Mouse (Mus musculus) spleen, postnatal 10 days (tissue): ENCODE measurements at regions not wholly inside any gene's neighbourhood (a gene's known extent, or its start where the extent isn't known, plus 50 kb on each side); places are given as distances from the start of the nearest gene placed in this dataset.
A peak's percentile ranks its signal among the peaks of the same experiment; 100 is the strongest.

Source experiments
- DNase-seq, 2 experiments: peaks; one replicate each; pipeline ENCODE4 v3.0.0; 2021 to 2022; ENCODE audit warnings: low spot score in 2 of 2

DNA sequence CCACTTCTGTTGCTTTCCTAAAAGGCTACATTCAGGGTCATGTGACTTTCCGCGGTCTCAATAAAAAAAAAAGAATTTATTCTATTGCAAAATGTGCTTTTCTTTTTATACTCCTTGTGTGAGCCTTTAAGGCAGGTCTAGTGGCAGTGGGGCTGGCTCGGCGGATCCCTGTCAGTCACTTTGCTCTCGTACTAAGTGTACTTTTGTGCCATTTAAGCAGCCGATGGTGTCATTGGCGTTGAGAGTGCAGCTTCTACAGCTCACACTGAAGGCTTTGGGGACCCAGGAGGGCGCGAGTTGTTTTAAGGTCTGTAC is 313.1 kb downstream of the Mtx2 start:
- DNase-seq: no peak

DNA sequence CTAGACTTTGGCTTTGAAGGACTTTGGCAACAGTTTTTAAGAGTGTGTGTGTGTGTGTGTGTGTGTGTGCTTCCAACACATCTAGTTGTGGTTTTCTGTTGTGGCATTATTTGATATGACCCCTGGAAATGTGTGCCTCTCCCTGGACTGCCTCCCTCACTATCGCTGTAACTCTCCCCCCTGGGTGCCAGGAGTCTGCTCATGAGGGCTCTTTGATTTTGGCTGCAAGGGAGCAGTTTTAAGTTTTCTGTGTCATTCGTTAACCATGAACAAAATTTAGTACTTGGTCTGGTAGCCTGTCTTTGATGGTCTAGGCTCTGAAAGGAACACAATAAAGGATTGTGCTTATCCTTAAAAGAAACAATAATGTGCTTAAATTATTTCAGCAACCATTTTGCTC is 313.9 kb downstream of the Mtx2 start:
- DNase-seq: no peak

GRCm38 (mm10) chr2:75142675-75143074 is 317.1 kb downstream of the Mtx2 start:
- no peak for DNase-seq

DNA sequence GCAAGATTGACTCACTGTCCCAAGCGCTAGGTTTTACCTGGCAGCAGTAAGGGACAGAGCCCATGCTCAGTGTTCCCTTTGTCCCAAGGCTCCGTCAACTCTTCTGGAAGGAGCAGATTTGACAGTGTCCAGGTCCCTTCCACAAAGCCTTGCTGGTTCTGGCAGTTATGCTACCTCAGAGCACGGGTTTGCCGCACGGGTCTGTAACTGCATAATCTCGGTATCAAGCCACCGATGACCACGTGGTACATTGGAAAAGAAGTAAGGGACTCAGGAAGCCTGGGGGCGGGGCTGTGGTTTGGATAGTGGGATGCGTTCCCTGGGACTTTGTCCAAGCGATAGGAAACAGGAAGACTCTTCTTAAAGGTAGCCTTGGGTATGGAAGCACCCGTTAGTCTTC is 319.3 kb downstream of the Mtx2 start:
- no peak for DNase-seq

DNA sequence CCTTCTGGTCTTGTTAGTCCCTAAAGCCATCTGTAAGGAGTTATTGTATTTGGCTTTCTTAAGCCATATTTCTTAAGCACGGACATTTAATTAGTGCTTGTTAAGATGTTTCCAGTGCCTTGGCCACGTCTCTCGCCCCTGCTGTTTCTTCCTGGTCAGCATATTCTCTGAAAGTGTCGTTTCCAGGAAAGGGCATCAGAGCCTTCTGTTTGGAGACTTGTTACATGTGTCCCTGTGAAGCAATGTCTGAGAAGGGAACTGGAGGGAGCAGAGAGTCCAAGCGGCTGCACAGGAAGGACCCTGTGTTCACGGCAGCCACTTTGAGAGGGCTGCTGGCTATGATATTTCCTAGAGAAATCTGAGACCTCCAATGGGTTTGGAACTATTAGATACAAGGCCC is 320.7 kb downstream of the Mtx2 start:
- DNase-seq: no peak

DNA sequence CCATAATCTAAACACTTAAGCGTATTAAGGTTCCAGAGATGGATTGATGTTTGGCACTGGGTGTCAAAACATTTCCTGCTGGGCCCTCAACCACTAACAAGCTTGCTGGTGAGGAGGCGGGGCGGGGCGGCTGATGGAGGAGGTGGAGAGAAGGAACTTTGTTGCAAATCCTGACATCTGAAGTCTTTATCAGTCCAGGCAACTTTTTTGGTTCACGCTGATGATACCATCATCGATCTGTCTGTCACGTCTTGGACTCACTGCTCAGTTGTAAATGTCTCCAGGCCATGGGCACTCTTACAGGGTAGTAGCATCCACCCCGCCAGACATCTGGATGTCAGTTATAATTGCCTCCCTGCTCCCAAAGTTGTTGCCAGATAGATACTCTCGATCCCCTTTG is 321.8 kb downstream of the Mtx2 start:
- DNase-seq: no peak

DNA sequence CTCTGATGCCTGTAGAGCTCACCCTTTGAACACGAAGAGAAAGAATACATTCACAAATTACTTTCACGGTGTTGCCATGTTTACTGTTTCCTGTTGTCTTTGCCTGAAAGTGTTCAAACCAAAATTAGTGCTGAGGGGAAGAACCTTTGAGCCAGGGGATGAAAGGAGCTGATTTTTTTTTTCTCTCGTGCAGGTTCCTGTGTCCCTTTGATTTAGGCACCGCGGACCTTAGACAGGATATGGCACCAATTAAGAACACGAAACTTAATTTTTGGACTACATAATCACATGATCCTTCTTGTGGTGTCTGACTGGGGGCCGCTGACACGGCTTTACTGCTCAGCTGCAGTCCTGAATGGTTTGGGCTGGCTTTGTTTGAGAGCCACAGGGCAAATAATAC is 322.4 kb downstream of the Mtx2 start:
- no peak for DNase-seq

DNA sequence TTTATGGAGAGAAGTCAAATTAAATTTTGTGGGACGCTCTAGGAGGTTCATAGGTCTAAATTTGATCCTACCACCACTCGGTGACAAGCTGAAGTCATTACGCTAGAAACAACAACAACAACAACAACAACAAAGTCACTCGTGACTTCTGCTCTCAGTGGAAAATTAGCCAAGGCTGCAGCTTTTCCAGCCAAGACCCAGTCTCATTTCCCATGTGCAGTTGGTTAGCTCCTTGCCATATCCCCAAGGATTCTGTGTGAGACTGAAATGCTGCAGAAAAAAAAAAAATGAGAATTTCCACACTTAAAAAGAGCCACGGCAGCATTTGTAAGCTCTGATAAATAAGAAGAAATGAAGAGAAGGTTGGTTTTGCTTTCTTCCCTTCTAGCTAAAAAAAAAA is 323.4 kb downstream of the Mtx2 start:
- no peak for DNase-seq

DNA sequence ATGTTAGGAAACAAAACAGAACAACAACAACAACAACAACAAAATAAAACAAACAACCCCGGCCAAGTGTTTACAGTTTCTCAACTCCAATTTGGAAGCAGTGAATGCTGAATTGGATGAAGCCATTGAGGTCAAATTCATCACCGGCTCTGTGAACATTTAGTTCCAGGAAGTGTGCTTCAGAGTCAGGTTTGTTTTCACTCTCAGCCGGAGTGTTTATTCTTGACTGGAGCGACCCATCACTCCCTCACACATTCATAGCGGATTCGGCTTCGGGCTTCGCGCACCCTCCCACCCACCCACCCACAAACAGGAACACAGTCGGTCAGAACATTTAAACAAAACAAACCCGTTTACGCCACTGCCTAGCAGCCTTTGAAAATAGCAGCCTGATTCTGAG is 324.0 kb downstream of the Mtx2 start:
- DNase-seq: no peak

DNA sequence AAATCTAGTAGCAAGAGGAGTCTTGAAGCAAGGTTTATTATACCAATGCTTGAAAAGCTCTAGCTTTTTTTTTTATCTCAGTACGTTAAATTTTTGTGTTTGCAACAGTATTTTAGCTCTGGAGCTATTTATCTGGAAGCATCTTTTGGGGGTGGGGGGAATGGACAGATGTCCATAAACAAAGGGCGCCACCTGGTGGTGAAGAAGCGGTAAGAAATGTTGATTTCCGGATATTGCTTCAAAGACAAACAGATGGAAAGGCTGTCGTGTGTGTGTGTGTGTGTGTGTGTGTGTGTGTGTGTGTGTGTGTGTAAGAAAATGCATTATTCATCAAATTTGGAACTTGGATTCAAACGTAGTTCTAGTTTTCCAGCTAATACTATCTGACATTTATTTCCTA is 325.4 kb downstream of the Mtx2 start:
- DNase-seq: peak in 1 of 2 experiments; percentile 69

- no peak for DNase-seq
Observed at GRCm38 (mm10) chr2:75151519-75151918, 325.9 kb downstream of the Mtx2 start.

DNA sequence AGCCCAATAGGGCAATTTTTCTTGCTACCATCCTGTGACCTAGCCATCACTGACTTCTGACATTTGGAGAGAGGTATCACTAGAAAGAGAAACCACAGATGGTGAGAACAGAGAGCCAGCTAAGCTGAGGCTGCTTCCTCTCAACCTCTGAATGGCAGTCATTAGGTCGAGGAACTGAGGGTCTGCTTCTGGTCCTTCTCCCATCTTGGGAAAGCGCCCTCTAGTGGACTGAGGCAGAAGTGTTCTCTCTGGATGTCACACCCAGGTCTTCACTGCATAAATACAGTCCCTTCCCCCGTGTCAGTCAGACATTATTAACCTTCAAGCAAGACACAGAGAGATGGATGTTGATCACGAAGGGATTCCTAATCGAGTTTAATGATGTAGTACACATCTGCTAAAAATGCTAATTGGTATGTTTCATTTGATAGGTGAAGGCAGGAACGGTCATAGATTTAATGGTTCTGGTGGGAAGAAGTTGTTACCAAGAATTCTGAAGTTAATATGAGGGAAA is 326.9 kb downstream of the Mtx2 start:
- peak in 1 of 2 experiments; percentile 64 for DNase-seq

- DNase-seq: no peak
Observed at GRCm38 (mm10) chr2:75154448-75154847, 328.8 kb downstream of the Mtx2 start.

- no peak for DNase-seq
Observed at GRCm38 (mm10) chr2:75158581-75158980, 333.0 kb downstream of the Mtx2 start.

DNA sequence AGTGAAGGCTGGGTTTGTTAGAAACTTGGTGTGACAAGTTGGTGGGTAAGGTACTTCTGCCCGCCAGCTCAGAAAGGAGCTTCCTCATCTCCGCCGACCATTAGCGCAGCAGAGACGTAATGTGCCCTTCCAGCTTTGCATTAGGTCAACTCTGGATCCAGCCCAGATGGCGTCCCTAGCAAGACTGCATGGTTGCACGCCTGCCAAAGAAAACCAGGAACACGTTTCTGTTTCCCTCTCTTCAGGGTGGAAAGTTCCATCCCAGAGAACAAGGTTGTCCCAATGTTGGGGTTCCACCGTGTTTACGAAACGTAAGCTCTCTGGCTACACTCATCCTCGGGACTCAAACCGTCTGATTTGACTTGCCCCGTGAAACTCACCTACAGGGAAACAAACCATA is 335.5 kb downstream of the Mtx2 start:
- DNase-seq: no peak

DNA sequence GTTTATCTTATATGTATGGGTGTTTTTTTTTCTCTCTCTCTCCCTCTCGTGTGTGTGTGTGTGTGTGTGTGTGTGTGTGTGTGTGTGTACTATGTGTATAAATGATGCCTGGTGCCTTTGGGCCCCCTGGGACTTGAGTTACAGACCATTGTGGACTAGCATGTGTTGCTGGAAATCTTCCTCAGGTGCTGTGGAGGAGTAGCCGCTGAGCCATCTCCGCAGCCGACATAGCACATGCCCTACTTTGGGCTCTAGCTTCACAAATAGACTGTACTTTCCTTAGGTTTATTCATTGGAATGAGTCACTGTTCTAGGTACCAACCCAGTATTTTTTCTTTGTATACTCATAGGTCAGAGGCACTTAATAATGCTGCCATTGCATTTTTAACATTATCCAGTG is 339.4 kb downstream of the Mtx2 start:
- no peak for DNase-seq

DNA sequence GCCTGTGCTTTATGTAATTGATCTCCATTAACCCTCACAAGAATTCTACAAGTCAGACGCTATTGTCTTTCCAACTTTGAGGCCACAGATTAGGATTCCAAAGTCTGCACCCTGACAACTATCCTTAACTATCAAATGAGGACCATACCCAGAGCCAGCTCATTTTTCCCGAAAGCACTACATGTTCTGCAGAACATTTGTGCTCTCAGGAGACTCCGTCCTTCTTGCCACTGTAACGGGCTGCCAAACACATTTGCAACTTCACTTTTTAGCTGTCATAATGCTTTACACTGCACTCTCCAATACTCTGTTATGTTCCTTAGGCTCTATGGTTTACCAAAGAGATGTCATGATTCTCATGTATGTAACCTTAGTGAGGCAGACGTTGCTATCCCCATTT is 350.7 kb downstream of the Mtx2 start:
- DNase-seq: no peak

- DNase-seq: no peak
Observed at GRCm38 (mm10) chr2:75183293-75183692, 357.7 kb downstream of the Mtx2 start.

DNA sequence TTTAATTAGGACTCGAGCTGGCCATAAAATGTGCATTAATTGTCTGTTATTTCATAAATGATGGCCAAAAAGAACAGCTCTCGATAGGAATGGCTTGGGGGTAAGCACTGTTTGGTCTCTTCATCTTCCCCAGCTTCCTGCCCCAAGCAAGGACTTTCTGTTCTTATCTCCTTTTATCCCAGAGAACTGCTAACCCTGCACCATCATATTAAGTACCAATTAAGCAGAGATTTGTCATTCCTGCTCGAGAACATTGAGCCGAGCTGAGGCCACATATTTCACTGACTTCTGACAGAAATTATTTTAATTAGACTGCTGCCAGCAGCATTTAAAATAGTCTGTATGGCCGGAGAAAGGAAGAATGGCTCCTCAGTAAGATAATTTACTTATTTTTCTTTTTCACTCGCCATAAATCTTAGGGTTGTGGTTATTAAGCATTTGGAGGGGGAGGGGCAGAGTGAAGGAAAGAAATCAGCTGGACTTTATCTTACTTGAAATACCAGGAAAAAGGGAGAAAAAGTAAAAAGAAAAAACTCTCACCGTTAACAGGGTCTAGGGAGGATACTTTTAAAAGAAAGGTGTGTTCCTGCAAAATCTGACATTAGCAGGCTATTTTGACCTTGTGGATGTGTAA is 377.1 kb downstream of the Mtx2 start:
- DNase-seq: no peak

DNA sequence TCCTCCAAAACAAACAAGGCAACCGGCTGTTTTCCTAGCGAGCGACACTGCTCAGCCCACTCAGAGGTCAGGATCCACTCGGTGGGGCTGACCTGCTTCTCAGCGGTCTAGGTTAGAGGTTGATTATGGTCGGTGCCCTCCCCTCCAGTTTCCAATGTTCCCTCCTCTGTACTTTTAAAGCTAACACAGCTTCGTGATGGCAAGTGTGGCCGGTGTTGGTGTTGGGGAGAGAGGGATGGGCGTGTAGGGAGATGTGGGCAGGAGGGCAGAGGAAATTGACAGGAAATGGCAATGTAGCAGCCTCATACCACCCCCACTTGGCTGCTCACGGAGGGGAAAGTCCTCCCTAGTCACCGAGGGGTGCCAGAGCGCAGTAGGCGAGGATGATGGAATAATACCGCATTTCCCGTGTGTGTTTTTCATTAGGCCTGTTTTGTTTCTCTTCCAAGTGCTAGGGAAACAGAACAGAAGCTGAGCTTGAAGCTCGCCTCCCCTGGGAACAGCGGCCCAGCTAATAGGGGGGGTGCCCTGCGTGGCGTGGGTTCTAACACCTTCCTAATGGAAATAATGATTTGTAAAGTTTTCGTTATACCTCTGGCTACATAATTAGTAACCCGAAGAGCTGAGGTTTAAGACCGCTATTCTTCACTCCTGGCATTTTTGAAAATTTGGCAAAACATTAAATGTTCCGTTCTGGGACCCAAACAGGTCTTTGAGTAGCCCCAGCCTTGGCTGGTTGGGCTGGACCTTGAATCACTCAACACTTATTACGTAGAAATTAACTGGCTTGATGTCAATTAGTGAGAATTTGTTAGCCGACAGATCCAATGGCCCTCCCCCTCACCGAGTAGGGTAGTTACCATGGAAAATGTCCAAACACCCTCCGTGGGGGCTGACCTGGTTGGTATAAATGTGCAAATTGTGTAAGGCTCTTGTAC is 383.5 kb downstream of the Mtx2 start:
- no peak for DNase-seq

GRCm38 (mm10) chr2:75209790-75210583 is 384.4 kb downstream of the Mtx2 start:
- no peak for DNase-seq

- DNase-seq: no peak
Observed at GRCm38 (mm10) chr2:75216931-75217330, 391.3 kb downstream of the Mtx2 start.
